Mouse (Mus musculus) small intestine, adult 2 months (tissue): ENCODE results near the gene Trim44.

Experiments used
- CTCF ChIP-seq: fragments of 200-500 bp; IDR thresholded peaks from 2 replicates; pipeline ENCODE4 v1.5.1; 2012; ENCODE audit warnings: low read depth, mild to moderate bottlenecking, control low read depth, inconsistent platforms, low read length, moderate library complexity, mixed read lengths; ENCODE audit not compliant: insufficient replicate concordance, insufficient read length; ENCODE audit errors: extremely low read depth
- POLR2A ChIP-seq: fragments of 200-500 bp; IDR thresholded peaks from 2 replicates; pipeline ENCODE4 v1.6.1; 2012; ENCODE audit warnings: low read depth, mild to moderate bottlenecking, control low read depth, inconsistent platforms, low read length, moderate library complexity

GRCm38 (mm10) chr2:102290041-102290440 lies 117.6 kb downstream of the Trim44 start:
- TF ChIP-seq POLR2A, result no peak
- TF ChIP-seq CTCF, result no peak
